Mouse (Mus musculus) intestine, postnatal 0 days (tissue): ENCODE results near the gene Fam208b. TPM values are rescaled to one million over a fixed set of nuclear protein-coding genes. Genes with fewer than 3 reads are reported as not detected.
"Not testable (repeated sequence)": the region's sequence is repeated elsewhere in the genome, so short reads cannot be mapped to it uniquely, and the experiment has no call there.

Source experiments
- ATAC-seq: fragments of 200-750 bp; cut with Nextera tagmentation; 2 replicates; pipeline ENCODE4 v1.8.0; 2017; ENCODE audit warnings: mild to moderate bottlenecking, moderate TSS enrichment, moderate library complexity
- H3K27ac ChIP-seq: fragments of 300-500 bp; sonication (generic); 2 replicates; pipeline ENCODE4 v1.5.1; 2014; ENCODE audit warnings: mild to moderate bottlenecking, low read depth, low read length, moderate library complexity
- H3K27me3 ChIP-seq: fragments of 300-500 bp; sonication (generic); replicated peaks from 2 replicates; pipeline ENCODE4 v1.6.1; 2014; ENCODE audit warnings: low read length, mixed read lengths; ENCODE audit not compliant: control insufficient read depth, insufficient read depth
- H3K36me3 ChIP-seq: fragments of 300-500 bp; sonication (generic); 2 replicates; pipeline ENCODE4 v1.6.1; 2014; ENCODE audit warnings: mild to moderate bottlenecking, moderate library complexity; ENCODE audit not compliant: control insufficient read depth, insufficient read depth
- H3K4me1 ChIP-seq: fragments of 300-500 bp; sonication (generic); replicated peaks from 2 replicates; pipeline ENCODE4 v1.6.1; 2014; ENCODE audit warnings: antibody characterized with exemption, low read length, mixed read lengths; ENCODE audit not compliant: control insufficient read depth, insufficient read depth
- H3K4me2 ChIP-seq: fragments of 300-500 bp; sonication (generic); replicated peaks from 2 replicates; pipeline ENCODE4 v1.6.1; 2014; ENCODE audit warnings: low read depth, mild to moderate bottlenecking, moderate library complexity
- H3K4me3 ChIP-seq: fragments of 300-500 bp; sonication (generic); 2 replicates; pipeline ENCODE4 v1.5.1; 2014; ENCODE audit warnings: low read depth, low read length
- H3K9ac ChIP-seq: fragments of 300-500 bp; sonication (generic); 2 replicates; pipeline ENCODE4 v1.6.1; 2014; ENCODE audit warnings: mild to moderate bottlenecking, low read depth, low read length
- H3K9me3 ChIP-seq: fragments of 300-500 bp; sonication (generic); 2 replicates; pipeline ENCODE4 v1.6.1; 2016; ENCODE audit warnings: mixed run types; ENCODE audit not compliant: control insufficient read depth
- CTCF ChIP-seq: sonication (generic); IDR thresholded peaks from 2 replicates; pipeline ENCODE4 v1.5.1; 2016; ENCODE audit warnings: low read depth, mild to moderate bottlenecking, control low read depth, antibody characterized with exemption, moderate library complexity
- WGBS: fragments of 180-500 bp; shearing (Covaris S2); extraction: QIAGEN DNeasy Blood & Tissue Kit; methylation state at CpG from one replicate; pipeline ENCODE4 v1.1.7; 2014; 5-methylcytosine and 5-hydroxymethylcytosine counted together
- polyA plus RNA-seq: library from polyadenylated mRNA; unstranded; fragments of >200 nt; fragmentation: Nextera tagmentation; extraction: Ambion mirVana; gene quantifications from 2 replicates; pipeline ENCODE4 v1.2.1, GENCODE M21; 2015

The Fam208b gene
- polyA plus RNA-seq, 1 experiment from 2014 or later = 4.8 TPM

DNA sequence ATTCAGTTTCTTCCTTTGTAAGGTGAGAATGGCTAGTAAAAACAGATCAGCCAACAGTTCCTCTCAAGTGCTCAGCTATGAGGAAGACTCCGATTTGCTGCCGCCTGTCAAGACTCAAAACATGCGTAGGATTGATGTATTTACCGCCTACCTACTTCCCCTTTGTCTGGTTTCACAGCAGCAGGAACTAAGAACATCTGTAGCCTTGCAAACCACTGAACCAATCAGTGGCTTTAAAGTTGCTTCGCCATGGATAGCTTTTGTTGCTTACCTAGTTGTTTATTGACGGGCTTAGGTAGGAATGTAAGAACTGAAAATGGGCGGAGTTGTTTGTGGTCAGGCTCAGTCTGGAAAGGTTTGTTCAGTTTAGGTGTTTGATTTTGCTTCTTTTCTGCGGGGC, 84.6 kb downstream of the Fam208b start:
- no peak overlapping the region for H3K4me2 ChIP-seq
- no peak overlapping the region for H3K9ac ChIP-seq
- H3K27me3 ChIP-seq = no peaks in the 10 kb centered on the region
- no peaks in the 10 kb centered on the region for H3K9me3 ChIP-seq
- H3K4me3 ChIP-seq = no peak overlapping the region
- no peak for TF ChIP-seq CTCF
- WGBS = 78% methylated on average over 8 of the region's 8 CpGs
- peak overlapping the region; percentile 36; the same call in 1 of the 2 replicates for H3K27ac ChIP-seq
- ATAC-seq = no peak
- H3K4me1 ChIP-seq = no peaks in the 10 kb centered on the region
- H3K36me3 ChIP-seq = no peaks in the 10 kb centered on the region

- H3K4me1 ChIP-seq = no peaks in the 10 kb centered on the region
- H3K27me3 ChIP-seq = no peaks in the 10 kb centered on the region
- H3K9me3 ChIP-seq = no peaks in the 10 kb centered on the region
- ATAC-seq = peak; percentile 72
- no peak for TF ChIP-seq CTCF
- 34% methylated on average over 4 of the region's 4 CpGs for WGBS
- no peak overlapping the region for H3K4me3 ChIP-seq
- no peaks in the 10 kb centered on the region for H3K36me3 ChIP-seq
- H3K9ac ChIP-seq = no peak overlapping the region
- H3K27ac ChIP-seq = peak overlapping the region; percentile 36; the same call in 1 of the 2 replicates
- no peak overlapping the region for H3K4me2 ChIP-seq
Observed at GRCm38 (mm10) chr13:3525611-3526051, 85.3 kb downstream of the Fam208b start.

- Histone ChIP-seq H3K4me3 (no peak overlapping the region), H3K27ac (no peak overlapping the region), H3K9me3 (no peaks in the 10 kb centered on the region), H3K36me3 (no peaks in the 10 kb centered on the region), H3K4me1 (no peaks in the 10 kb centered on the region), H3K4me2 (no peak overlapping the region), H3K9ac (no peak overlapping the region), H3K27me3 (no peaks in the 10 kb centered on the region)
- 83% methylated on average over 1 of the region's 1 CpGs for WGBS
- no peak for TF ChIP-seq CTCF
- no peak for ATAC-seq
Observed at GRCm38 (mm10) chr13:3523946-3524345, 87.0 kb downstream of the Fam208b start.

DNA sequence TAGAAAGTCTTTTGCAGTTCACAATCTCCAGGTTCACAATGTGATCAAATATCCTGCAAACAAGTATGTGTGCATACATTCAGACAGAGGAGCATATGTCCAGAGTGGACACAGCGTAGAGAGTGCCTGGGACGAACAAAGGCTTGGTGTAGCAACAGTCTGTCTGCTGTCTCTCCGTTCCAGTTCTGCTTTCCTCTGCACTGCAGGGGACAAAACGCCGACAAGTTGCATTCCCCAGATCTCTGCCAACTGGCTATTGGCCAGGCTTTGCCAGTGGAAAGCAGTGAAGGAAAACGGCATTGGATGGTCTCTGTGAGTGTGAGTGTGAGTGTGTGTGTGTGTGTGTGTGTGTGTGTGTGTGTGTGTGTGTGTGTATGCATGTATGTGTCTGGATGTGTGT, 87.4 kb downstream of the Fam208b start:
- no peak overlapping the region for H3K4me2 ChIP-seq
- no peak overlapping the region for H3K4me3 ChIP-seq
- no peaks in the 10 kb centered on the region for H3K36me3 ChIP-seq
- no peaks in the 10 kb centered on the region for H3K4me1 ChIP-seq
- ATAC-seq = no peak
- H3K27ac ChIP-seq = no peak overlapping the region; the same call in 1 of the 2 replicates
- no peaks in the 10 kb centered on the region for H3K9me3 ChIP-seq
- WGBS = 54% methylated on average over 6 of the region's 6 CpGs
- no peak overlapping the region for H3K9ac ChIP-seq
- TF ChIP-seq CTCF = no peak
- no peaks in the 10 kb centered on the region for H3K27me3 ChIP-seq

DNA sequence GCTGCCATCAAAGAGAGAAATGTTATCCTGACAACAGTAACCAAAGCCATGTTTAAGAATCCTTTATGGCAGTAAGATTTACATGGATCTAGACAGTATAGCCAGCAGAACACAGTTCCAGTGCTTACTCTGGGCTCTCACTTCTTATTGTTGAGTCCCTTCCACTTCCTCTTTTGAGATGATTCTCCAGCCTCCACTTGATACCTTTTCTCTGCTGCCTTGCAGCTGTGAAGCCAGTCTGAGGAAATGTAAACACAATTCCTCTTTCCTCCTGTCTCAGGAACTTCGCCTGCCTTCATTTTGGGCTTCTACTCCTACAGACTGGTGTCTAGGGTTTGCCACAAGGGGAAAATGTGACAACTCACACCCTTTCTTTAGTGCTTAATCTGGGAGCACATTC, 90.9 kb downstream of the Fam208b start:
- H3K4me1 ChIP-seq, H3K4me3 ChIP-seq, H3K27me3 ChIP-seq, ATAC-seq, H3K27ac ChIP-seq, H3K36me3 ChIP-seq, H3K9ac ChIP-seq, H3K4me2 ChIP-seq, H3K9me3 ChIP-seq: not testable (repeated sequence)
- 29% methylated on average over 1 of the region's 1 CpGs for WGBS

GRCm38 (mm10) chr13:3519357-3519756, 91.6 kb downstream of the Fam208b start:
- H3K4me1 ChIP-seq, H3K4me2 ChIP-seq, H3K27ac ChIP-seq, H3K9me3 ChIP-seq, H3K4me3 ChIP-seq, H3K36me3 ChIP-seq, H3K9ac ChIP-seq, H3K27me3 ChIP-seq, ATAC-seq: not testable (repeated sequence)
- WGBS = 52% methylated on average over 4 of the region's 4 CpGs

Other genes starting within 250 kb of the Fam208b start
- gene Gdi2, start 73.0 kb downstream of the Fam208b start, polyA plus RNA-seq = 450 and 460 TPM in 2 replicates
- gene Asb13, start 22.9 kb upstream of the Fam208b start, polyA plus RNA-seq = 3.4 and 4.2 TPM in 2 replicates
- gene Calml3, start 193.2 kb upstream of the Fam208b start, polyA plus RNA-seq = not detected in 2 replicates
- gene Calm4, start 226.6 kb upstream of the Fam208b start, polyA plus RNA-seq = not detected in 2 replicates
- gene Calm5, start 243.1 kb upstream of the Fam208b start, polyA plus RNA-seq = not detected in 2 replicates